Mouse (Mus musculus) gastrocnemius, postnatal 14 days (tissue): ENCODE results near the gene P2rx4. TPM values are rescaled to one million over a fixed set of nuclear protein-coding genes. Genes with fewer than 3 reads are reported as not detected.
"Not testable (repeated sequence)": the region's sequence is repeated elsewhere in the genome, so short reads cannot be mapped to it uniquely, and the experiment has no call there.

Experiments
- DNase-seq: peaks from one replicate; pipeline ENCODE4 v3.0.0; 2021; ENCODE audit warnings: mixed read lengths
- intact Hi-C: fragments of 180-260 bp; cut with DNase I; formaldehyde crosslinking; loops from one replicate; pipeline ENCODE4 v1.15.1; 2025; ENCODE audit warnings: low total_unique reads
- long read RNA-seq, 2 experiments: library from polyadenylated mRNA; stranded (forward); transcript quantifications; one replicate each; pipeline ENCODE4 v2.0.0; 2021
- total RNA-seq, 2 experiments: library from RNA; stranded (reverse); gene quantifications; 2 replicates each; pipeline ENCODE4 v1.2.3; 2021

The P2rx4 gene
- total RNA-seq = 1 to 10 TPM; 4.0 to 5.3 TPM
- long read RNA-seq, experiment 1, transcript P2rx4-201 (12 exons, 2,702 nt) = major isoform, 6 of 7 reads
- long read RNA-seq, experiment 1, partial matches to known transcripts = 0 of 7 reads
- long read RNA-seq, experiment 1, other reads (novel, unspliced or antisense) = 1 of 7 reads
- long read RNA-seq, experiment 2, transcript P2rx4-201 (12 exons, 2,702 nt) = major isoform, 9 of 9 reads
- long read RNA-seq, experiment 2, partial matches to known transcripts = 0 of 9 reads
- long read RNA-seq, experiment 2, other reads (novel, unspliced or antisense) = 0 of 9 reads

DNA sequence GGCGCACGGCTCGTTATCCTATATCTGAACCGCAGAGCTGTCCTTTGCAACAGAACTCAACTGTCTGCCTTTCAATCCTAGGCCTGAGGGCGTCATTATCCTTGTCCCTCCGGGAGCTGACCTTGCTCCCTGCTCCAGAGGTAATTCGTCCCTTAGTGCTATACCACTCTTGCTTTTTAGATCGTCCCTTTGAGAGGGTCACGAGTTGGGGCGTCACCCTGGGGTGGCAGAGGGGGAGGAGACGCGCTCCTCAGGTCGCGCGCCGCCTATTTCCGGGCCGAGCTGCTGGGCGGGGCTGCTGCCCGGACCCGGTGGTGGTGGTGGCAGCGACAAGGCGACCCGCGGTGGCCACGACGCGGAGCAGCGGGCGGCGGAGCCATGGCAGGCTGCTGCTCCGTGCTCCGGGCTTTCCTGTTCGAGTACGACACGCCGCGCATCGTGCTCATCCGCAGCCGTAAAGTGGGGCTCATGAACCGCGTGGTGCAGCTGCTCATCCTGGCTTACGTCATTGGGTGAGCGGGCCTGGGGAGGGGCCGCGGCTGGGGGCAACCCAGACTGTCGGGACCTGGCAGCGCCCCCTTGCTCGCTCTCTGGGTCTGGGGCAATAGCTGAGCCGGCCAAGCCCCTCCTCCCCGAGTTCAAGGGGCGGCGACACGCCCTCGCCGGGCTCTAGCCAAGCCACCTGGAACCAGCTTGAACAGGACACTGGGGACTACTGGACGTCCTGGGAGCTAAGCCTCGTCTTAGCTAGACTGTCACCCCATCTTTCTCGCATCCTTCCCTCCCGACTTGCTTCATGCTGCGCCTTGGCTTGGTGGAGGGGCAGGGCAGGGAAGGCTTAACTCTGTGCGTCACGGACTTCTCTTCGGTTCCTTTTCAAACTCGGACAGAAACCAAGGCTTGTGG lies at the start of gene P2rx4:
Gene P2rx4 (plus strand): TSS at position 269 of the 906 bp plus-strand sequence.
- DNase-seq = peak; percentile 81
- intact Hi-C loops = no loop called here

DNA sequence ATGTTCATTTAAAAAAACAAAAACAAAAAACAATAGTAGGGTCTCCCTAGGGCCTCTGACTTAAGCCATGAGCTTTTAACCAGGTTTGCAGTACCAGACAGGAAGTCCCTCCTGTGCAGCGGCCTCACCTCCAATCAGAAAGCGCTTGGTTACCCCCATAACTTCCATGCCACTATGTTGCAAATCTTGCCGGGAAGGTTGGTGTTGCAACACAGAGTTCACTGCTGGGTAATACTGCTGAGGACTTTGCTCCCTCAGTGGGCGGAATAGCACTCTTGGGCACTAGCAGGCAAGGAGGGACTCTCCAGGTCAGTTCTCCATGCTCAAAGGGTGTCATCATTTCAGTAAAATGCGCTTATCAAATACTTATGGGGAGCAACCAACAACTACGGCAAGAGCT lies 44.8 kb upstream of the P2rx4 start:
- DNase-seq = no peak
- intact Hi-C loops = no loop called here

DNA sequence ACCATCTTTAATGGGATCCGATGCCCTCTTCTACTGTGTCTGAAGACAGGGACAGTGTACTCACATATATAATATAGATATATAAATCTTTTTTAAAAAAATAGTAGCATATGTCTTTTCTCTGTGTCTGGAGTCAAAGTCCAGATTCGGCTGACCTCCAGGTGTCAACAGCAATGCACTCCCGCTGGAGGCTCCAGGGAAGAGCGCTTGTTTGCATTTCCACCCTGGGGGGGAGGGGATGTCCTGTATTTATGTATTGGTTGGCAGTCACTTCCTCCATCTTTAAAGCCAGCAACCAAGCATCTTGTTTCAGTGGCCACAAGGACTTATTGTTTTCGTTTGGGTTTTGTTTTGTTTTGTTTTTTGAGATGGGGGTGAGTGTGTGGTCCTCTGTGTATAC lies 42.3 kb upstream of the P2rx4 start:
- intact Hi-C loops = no loop called here
- DNase-seq = no peak

DNA sequence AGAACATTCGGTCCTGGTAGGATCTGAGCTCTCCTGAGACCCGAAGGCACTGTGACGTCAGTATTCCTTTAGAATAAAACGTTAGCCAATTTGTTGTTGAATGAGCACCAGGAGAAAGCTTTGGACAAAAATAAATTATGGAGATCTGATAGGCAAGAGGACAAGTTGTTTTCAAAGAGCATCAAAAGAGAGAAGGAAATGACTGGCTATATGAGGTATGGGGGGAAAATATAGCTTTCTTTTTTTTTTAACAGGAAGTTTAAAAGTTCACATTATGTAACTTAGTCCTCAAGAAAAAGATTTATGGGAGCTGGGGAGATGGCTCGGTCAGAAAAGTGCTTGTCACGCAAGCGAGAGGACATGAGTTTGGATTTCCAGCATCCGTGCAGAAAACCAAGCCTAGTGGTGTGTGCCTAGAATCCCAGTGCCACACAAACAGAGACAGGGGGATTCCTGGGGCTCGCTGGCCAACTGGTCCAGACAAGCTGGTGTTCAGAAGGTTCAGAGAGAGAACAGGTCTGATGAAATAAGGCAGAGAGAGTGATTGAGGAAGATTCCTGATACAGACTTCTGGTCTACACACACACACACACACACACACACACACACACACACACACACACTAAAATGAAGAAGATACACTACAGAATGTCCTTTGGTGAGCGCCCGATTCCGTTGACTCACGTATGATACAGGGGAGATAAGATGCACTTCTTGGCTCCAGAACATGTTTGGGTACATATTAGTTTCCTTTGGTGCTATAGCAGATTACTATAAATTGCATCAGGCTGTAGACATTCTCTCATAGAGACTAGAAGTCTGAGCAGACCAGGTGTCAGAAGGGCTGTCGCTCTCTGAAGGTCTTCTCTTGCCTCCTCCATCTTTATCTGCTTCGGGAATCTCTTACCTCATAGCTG lies 38.1 kb upstream of the P2rx4 start:
- intact Hi-C loops = no loop called here
- no peak for DNase-seq

DNA sequence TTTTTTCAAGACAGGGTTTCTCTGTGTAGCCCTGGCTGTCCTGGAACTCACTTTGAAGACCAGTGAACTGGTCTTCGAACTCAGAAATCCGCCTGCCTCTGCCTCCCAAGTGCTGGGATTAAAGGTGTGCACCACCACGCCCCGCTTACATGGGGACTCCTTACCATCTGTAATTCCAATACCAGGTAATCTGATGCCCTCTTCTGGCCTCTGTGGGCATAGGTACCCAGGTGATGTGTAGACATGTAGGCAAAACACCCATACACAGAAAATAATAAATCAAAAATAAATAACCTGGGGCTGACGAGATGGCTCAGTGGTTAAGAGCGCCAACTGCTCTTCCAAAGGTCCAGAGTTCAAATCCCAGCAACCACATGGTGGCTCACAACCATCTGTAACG lies 35.7 kb upstream of the P2rx4 start:
- DNase-seq, intact Hi-C loops: not testable (repeated sequence)

DNA sequence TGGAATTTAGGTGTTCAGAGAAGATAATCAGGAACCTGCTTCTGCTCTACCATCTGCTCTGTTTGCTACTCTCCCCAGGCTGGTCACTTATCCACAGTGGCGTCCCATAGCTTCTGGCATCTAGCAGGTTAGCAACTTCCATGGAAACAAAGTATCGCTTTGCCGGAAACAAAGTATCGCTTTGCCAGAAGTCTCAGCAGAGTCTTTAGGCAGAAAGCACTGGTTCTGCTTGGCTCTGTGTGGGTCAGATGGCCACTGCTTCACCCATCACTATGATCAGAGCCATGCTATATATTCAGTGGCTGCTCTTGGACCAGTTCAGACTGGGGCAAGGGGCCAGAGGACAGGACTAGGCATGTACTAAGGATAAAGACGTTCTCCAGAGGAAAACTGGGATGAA lies 35.0 kb upstream of the P2rx4 start:
- intact Hi-C loops = no loop called here
- DNase-seq = no peak

DNA sequence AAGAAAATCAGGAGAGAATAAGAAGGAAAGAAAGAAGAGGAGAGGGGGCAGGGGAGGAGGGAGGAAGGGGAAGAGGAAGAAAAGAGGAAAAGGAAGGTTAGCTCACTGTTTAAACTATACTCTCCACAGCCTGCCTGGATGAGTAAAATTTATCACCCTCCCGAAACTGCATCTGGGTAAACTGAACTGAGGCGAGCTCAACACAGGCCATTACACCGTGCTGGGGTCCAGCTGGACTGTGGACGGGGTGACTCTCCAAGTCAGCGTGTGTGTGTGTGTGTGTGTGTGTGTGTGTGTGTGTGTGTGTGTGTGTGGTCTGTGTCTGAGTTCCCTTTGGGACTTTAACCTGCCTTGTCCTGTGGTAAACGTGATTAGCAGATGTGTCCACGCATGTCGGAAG lies 31.3 kb upstream of the P2rx4 start:
- intact Hi-C loops = no loop called here
- no peak for DNase-seq

DNA sequence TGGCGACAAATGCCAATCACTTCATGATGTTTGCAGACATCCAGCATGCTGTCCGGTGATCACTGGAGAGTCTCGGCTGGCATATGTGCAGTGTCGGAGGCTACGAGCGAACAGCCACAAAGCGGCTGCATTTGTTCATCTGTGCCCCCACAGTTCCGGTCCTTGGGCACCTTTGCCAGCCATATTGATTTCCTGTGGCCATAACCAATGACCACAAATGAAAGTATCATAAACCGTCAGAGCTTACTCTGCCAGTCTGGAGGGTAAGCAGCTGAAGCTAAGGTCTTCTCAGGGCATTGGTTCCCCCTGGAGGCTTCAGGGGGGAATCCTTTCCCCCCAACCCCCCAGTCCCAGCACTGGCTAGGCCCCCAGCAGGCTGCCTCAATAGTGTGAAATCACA lies 29.4 kb upstream of the P2rx4 start:
- intact Hi-C loops = no loop called here
- DNase-seq = no peak

DNA sequence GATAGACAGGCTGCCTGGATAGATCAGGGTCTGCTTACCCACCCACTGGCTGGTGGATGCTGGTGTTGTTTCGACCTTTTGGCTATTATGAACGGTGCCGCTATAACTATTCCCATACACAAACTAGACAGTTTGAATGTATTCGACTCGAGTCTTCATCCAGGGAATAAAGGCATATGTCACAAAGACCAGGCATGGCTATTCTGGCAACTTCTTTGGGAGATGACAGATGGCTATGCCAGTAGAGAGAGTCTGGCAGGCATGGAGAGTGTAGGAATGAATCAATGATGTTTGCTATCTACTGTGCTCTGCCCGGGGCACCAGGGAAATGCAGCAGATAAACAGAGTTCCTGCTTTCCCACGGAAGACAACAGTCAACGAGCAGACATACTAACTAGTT lies 27.5 kb upstream of the P2rx4 start:
- intact Hi-C loops = no loop called here
- no peak for DNase-seq

DNA sequence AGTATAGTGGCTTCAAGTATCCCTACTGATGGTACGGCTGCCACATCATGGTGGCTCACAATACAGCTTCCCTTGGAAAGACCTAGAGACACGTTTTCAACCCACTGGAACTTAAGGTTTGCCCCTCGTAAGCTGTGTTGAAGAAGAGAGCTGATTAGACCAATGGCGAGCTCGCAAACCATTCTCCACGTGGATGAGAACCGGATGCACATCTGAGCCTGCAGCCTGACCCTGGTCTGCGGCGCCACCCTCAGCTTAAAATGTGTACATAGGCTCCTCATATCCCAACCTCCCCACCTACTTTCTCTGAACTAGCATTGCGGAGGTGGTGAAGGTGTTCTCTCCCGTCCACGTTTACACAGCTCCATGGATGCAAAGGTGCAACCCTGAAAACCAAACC lies 26.1 kb upstream of the P2rx4 start:
- intact Hi-C loops = no loop called here
- DNase-seq = no peak

DNA sequence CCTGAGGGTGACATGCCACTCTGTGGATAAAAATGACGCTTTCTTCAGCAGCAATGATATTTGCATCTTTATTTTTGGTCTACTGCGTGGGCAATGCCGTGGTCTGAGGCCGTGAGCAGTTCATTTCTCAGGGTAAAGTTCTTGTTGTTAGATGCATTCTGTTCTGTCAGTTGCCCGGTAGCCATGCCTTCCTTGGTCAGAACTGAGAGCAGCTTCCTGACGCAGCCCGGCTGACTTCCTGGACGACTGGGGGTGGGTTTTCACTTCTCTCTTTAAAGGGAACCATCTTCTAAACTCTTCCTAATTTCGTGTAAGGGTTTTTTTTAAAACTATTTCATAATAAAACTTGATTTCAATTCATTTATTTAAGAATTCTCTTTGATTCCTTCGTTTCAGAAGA lies 23.4 kb upstream of the P2rx4 start:
- intact Hi-C loops = no loop called here
- DNase-seq = no peak

DNA sequence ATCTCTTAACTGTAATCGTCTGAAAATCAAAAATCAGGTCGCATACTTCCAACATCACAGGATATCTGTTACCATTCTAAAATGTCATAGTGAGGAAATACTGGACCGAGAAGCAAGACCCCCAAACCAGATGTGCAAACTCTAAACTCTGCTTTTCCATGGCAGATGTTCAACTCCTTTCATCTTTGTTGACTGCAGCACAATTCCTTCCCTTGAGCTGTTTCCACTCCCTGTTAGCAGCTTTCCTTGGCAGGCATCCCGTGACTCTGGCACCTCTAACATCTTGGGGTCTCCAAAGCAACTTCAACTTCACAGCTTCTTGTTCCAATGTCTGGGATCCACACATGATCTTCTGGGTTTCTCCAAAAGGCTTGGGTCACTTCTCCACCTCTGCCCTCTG lies 20.0 kb upstream of the P2rx4 start:
- DNase-seq = no peak
- intact Hi-C loops = no loop called here

DNA sequence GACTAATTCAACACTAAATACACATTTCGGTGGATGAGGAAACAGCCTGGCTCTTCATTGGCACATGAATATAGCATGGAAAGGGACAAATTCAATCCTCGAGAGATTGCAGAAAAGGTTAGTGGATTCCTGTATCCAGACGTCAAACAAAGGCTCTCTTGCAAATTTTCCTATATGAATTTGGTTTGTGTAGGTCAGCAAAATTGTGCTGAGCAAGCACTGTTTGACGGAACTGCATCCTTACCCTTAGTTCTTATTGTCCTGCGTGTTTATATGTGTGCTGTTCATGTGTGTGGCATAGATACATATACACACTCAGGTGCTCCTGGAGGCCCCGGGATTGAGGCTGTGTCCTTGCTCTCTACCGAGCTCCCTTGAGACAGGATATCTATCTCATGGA lies 18.2 kb upstream of the P2rx4 start:
- no peak for DNase-seq
- intact Hi-C loops = no loop called here

DNA sequence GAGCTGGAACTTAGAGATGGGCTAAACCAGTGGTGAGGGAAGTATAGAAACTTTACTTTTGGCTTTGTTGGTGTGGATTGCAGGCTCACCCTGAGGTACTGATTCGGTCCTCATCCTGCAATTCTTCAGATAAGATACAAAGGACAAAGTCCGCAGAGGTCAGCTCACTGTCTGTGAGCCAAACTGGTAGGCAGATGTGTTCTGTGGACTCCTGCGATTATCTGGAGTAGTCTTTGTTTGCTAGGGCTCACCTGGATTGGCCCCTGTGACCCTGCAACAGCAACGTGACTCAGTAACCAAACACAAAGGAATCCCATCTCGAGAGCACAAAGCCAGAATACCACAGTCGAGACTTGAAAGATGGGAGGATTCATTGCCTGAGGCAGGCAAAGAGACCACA lies 16.9 kb upstream of the P2rx4 start:
- intact Hi-C loops = no loop called here

DNA sequence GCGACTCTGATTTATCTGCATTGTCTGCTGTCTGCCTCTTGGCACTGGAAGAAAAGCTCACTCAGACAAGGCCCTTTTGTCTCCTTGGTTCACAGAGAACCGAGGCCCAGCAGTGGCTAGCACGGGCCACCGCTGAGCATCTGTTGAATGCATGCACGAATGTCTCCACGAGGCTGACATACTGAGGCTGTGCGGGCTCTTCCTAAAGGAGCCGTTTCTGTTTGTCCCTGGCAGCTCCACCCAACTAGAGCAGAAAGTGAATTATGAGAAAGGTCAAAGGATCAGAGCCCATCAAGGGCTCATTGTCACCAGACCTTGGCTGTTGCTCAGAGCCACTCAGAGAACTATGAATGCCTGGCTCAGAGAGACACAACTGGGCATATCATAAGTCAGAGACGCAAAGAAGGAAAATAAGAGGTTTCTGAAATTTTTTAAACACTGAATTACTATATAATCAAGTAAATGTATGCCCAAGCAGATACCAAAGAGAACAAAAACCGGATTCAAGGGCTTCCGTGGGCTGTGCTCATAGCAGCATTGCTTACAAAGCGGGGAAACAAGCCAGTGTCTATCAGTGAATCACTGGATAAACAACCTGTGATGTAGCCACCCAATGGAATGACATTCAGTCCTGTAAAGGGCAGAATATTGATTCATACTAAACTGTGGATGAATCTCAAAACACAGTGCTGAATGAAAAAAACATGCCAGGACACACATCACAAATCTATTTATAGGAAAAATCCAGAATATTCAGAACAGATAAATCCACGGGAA lies 13.7 kb upstream of the P2rx4 start:
- intact Hi-C loops = no loop called here
- DNase-seq = no peak

More for the DNA sequence above, 16.9 kb upstream of the P2rx4 start:
- no peak for DNase-seq

DNA sequence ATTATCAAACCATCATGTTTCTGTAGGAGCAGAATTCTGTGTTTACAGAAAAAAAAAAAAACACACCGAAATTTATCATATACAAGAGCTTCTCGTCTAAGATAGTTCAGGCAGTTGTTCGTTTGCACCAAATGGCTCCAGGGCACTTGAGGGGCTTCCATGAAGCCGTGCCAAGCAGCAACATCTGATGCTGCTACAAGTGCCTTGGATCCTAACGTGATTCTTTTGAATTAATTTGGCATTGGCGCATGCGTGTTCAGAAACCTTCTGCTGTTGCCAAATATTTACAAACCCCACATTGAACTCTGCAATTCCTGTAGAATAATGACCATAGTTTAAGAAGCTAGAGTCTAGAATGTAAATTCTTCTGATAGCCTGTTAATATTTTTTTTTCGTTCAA lies 11.8 kb upstream of the P2rx4 start:
- intact Hi-C loops = no loop called here
- DNase-seq = no peak

DNA sequence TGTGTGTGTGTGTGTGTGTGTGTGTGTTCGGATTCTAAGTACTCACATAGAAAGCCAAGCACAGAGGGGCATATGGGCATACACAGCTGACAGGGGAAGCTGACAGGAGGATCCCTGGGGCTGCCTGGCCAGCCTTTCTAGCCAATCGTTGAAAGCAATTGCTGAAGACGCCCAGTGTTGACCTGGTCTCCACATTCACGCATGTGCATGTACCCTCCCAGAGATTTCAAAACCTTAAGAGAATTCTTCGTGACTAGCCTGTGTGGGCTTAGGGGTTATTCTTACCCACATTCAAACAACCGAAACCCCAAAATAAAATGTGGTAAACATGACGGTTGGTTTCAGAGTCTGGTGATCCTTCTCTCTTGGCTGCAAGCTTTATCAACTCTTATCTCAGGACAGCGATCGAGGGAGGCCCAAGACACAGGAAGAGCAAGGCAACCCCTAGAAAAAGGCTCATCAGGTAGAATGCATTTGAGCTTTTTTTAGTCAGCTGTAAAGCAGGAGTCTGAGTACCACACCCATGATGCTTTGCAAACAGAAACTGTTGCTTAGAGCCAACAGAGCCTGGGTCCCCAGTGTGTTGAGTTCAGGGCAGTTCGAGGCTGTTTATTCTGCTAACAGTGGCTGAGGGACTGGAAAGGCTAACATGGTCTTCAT lies 9.2 kb upstream of the P2rx4 start:
- intact Hi-C loops = no loop called here
- no peak for DNase-seq

DNA sequence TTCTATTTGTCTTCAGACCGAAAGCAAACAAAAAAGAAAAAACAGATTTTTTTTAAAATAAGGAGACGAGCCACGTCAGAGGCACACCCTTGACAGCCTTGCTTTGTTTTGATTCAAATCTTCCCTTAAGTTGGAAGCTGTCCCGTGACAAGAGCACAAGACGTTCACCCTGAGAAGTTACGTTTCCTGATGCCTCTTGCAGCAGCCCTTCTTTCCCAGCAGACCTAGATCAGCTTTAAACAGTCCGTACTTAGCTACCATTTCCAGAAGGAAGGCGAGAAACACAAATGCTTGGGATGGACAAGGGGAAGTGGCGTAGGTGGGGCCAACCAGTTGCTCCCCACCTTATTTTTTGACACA lies 8.7 kb upstream of the P2rx4 start:
- DNase-seq = no peak
- intact Hi-C loops = no loop called here
